Mouse (Mus musculus) left cerebral cortex, adult 2 months (tissue): ENCODE measurements at regions not wholly inside any gene's neighbourhood (a gene's known extent, or its start where the extent isn't known, plus 50 kb on each side); places are given as distances from the start of the nearest gene placed in this dataset.

ENCODE experiments used
- DNase-seq, 2 experiments: peaks; one replicate each; pipeline ENCODE4 v3.0.0; 2021 to 2022; ENCODE audit warnings: low spot score in 2 of 2, mixed read lengths in 1 of 2; ENCODE audit errors: extremely low spot score in 1 of 2
- H3K27ac ChIP-seq: fragments of 200-600 bp; 2 replicates; pipeline ENCODE4 v1.8.1; 2022
- H3K4me3 ChIP-seq: fragments of 200-600 bp; 2 replicates; pipeline ENCODE4 v1.8.1; 2022
- CTCF ChIP-seq: fragments of 200-600 bp; IDR thresholded peaks from 2 replicates; pipeline ENCODE4 v1.8.1; 2022; ENCODE audit warnings: antibody characterized with exemption, mild to moderate bottlenecking, moderate library complexity
- intact Hi-C: fragments of 180-260 bp; cut with DNase I; formaldehyde crosslinking; loops from one replicate; pipeline ENCODE4 v1.15.1; 2025

GRCm38 (mm10) chr6:31115566-31115965, 156.7 kb upstream of the Klf14 start:
- H3K27ac ChIP-seq = peak overlapping the region; percentile 68
- no peak for TF ChIP-seq CTCF
- H3K4me3 ChIP-seq = peak overlapping the region; percentile 1
- no peak for DNase-seq
- intact Hi-C loops = no loop called here

GRCm38 (mm10) chr6:31116365-31116764, 157.5 kb upstream of the Klf14 start:
- TF ChIP-seq CTCF = no peak
- peak overlapping the region; percentile 68 for H3K27ac ChIP-seq
- no peak for DNase-seq
- H3K4me3 ChIP-seq = peak overlapping the region; percentile 1; the same call in 1 of the 2 replicates
- intact Hi-C loops = no loop called here

- intact Hi-C loops = no loop called here
- no peak for DNase-seq
- no peak overlapping the region for H3K27ac ChIP-seq
- H3K4me3 ChIP-seq = no peak overlapping the region
- no peak for TF ChIP-seq CTCF
Measured at GRCm38 (mm10) chr6:31117666-31118065, 158.8 kb upstream of the Klf14 start.

GRCm38 (mm10) chr6:31121008-31121407, 162.1 kb upstream of the Klf14 start:
- TF ChIP-seq CTCF = no peak
- no peak overlapping the region for H3K27ac ChIP-seq
- intact Hi-C loops = no loop called here
- no peak overlapping the region for H3K4me3 ChIP-seq
- DNase-seq = no peak

GRCm38 (mm10) chr6:31122895-31123294, 164.0 kb upstream of the Klf14 start:
- intact Hi-C loops = no loop called here
- no peak overlapping the region for H3K4me3 ChIP-seq
- no peak for DNase-seq
- TF ChIP-seq CTCF = no peak
- H3K27ac ChIP-seq = no peak overlapping the region

- intact Hi-C loops = no loop called here
- TF ChIP-seq CTCF = no peak
- H3K27ac ChIP-seq = no peak overlapping the region
Measured at GRCm38 (mm10) chr6:31123342-31123990, 164.6 kb upstream of the Klf14 start.

GRCm38 (mm10) chr6:31124076-31124475, 165.2 kb upstream of the Klf14 start:
- Histone ChIP-seq H3K4me3 (no peak overlapping the region), H3K27ac (no peak overlapping the region)
- intact Hi-C loops = no loop called here
- DNase-seq = no peak
- no peak for TF ChIP-seq CTCF

More at GRCm38 (mm10) chr6:31123342-31123990, 164.6 kb upstream of the Klf14 start:
- no peak for DNase-seq
- no peak overlapping the region for H3K4me3 ChIP-seq

GRCm38 (mm10) chr6:31124872-31125271, 166.0 kb upstream of the Klf14 start:
- no peak for TF ChIP-seq CTCF
- intact Hi-C loops = no loop called here

GRCm38 (mm10) chr6:31125328-31126118, 166.6 kb upstream of the Klf14 start:
- DNase-seq = no peak
- intact Hi-C loops = no loop called here
- peak overlapping the region; percentile 20; the same call in 1 of the 2 replicates for H3K4me3 ChIP-seq
- TF ChIP-seq CTCF = peak; percentile 45
- H3K27ac ChIP-seq = peak overlapping the region; percentile 60

More at GRCm38 (mm10) chr6:31124872-31125271, 166.0 kb upstream of the Klf14 start:
- Histone ChIP-seq H3K4me3 (no peak overlapping the region), H3K27ac (no peak overlapping the region)
- DNase-seq = no peak

GRCm38 (mm10) chr6:31126131-31126871, 167.4 kb upstream of the Klf14 start:
- no peak for DNase-seq
- H3K4me3 ChIP-seq = peak overlapping the region; percentile 20; the same call in 1 of the 2 replicates
- intact Hi-C loops = no loop called here

GRCm38 (mm10) chr6:31129170-31129569, 170.3 kb upstream of the Klf14 start:
- TF ChIP-seq CTCF = no peak
- intact Hi-C loops = no loop called here
- no peak overlapping the region for H3K4me3 ChIP-seq
- no peak overlapping the region for H3K27ac ChIP-seq
- no peak for DNase-seq

More at GRCm38 (mm10) chr6:31126131-31126871, 167.4 kb upstream of the Klf14 start:
- no peak for TF ChIP-seq CTCF
- peak overlapping the region; percentile 60 for H3K27ac ChIP-seq

- no peak overlapping the region for H3K27ac ChIP-seq
- no peak overlapping the region for H3K4me3 ChIP-seq
- no peak for DNase-seq
- intact Hi-C loops = no loop called here
- no peak for TF ChIP-seq CTCF
Measured at GRCm38 (mm10) chr6:31129987-31130386, 171.1 kb upstream of the Klf14 start.
